Mouse (Mus musculus): ENCODE data around the gene Dgka.
"Not testable (repeated sequence)": the region's sequence is repeated elsewhere in the genome, so short reads cannot be mapped to it uniquely, and the experiment has no call there.

Dgka gene

GRCm38 (mm10) chr10:128731002-128731433 is 13.6 kb downstream of the Dgka start:
- peak; percentile 81 for DNase-seq

GRCm38 (mm10) chr10:128728059-128728458 is 16.6 kb downstream of the Dgka start:
- no peak for DNase-seq

- not testable (repeated sequence) for DNase-seq
These were observed 19.2 kb downstream of the Dgka start for GRCm38 (mm10) chr10:128725466-128725865.

- no peak for DNase-seq
These were observed 28.8 kb downstream of the Dgka start for GRCm38 (mm10) chr10:128715559-128716537.

- DNase-seq, result not testable (repeated sequence)
These were observed 33.3 kb downstream of the Dgka start for GRCm38 (mm10) chr10:128711318-128711717.

- DNase-seq, result peak; percentile 48
These were observed 39.4 kb downstream of the Dgka start for GRCm38 (mm10) chr10:128705317-128705693.

GRCm38 (mm10) chr10:128704491-128705316 is 40.0 kb downstream of the Dgka start, which contains the start of gene Cdk2:
Gene Cdk2 (minus strand): TSS chr10:128705031.
- peak; percentile 94 for DNase-seq

- DNase-seq, result no peak
These were observed 40.8 kb downstream of the Dgka start, which contains the start of gene Pmel for GRCm38 (mm10) chr10:128703895-128704294. Gene Pmel (plus strand): TSS chr10:128704195.

- no peak for DNase-seq
These were observed 42.2 kb downstream of the Dgka start for GRCm38 (mm10) chr10:128702328-128703007.

GRCm38 (mm10) chr10:128700712-128701111 is 43.9 kb downstream of the Dgka start:
- DNase-seq, result no peak

GRCm38 (mm10) chr10:128699611-128700010 is 45.0 kb downstream of the Dgka start:
- DNase-seq, result no peak

- DNase-seq, result no peak
These were observed 45.6 kb downstream of the Dgka start for GRCm38 (mm10) chr10:128699006-128699405.

GRCm38 (mm10) chr10:128697072-128697725 is 47.5 kb downstream of the Dgka start:
- peak; percentile 21 for DNase-seq

- peak; percentile 100 for DNase-seq
These were observed 48.5 kb downstream of the Dgka start, which contains the start of gene Rab5b for GRCm38 (mm10) chr10:128695992-128696807. Gene Rab5b (minus strand): TSS chr10:128696264.

- no peak for DNase-seq
These were observed 49.2 kb downstream of the Dgka start for GRCm38 (mm10) chr10:128695411-128695991.

GRCm38 (mm10) chr10:128674469-128675008 is 70.1 kb downstream of the Dgka start:
- peak; percentile 64 for DNase-seq

- peak; percentile 92 for DNase-seq
These were observed 70.7 kb downstream of the Dgka start, which contains the start of gene Suox for GRCm38 (mm10) chr10:128673763-128674468. Gene Suox (minus strand): TSS chr10:128674073.

GRCm38 (mm10) chr10:128671148-128671547 is 73.5 kb downstream of the Dgka start:
- DNase-seq, result no peak

Measured in retina, postnatal 1 day (tissue).